Comparison of ENCODE assay signal across 17 mouse cellular contexts in genomic region chr5:102803675-102804074, GRCm38 (mm10).
DNase-seq lines count a peak whose midpoint lies in the region; ATAC-seq and TF ChIP-seq lines count a peak whose summit lies in the region.
"Had no signal": no experiment of that assay in that cellular context is flagged by ENCODE, and none has a peak within 500 bp of the region (broad histone marks: within the 10 kb centered on the region; RNA-seq: fewer than 3 reads in every experiment).

No protein-coding gene starts in this region.

- no peak overlapping the region for H3K4me2 ChIP-seq in kidney, embryonic 14.5 days (replicated peaks; ENCODE audit: low read depth, low read length)
- no peak overlapping the region for H3K4me2 ChIP-seq in lung, postnatal 0 days (replicated peaks; ENCODE audit: low read depth, low read length)
- H3K4me2 ChIP-seq: embryonic facial prominence, embryonic 12.5 days; heart, embryonic 13.5 days; hindbrain, embryonic 15.5 days; midbrain, embryonic 15.5 days had no signal

- intact Hi-C loops in left cerebral cortex, postnatal 25 days (cut with DNase I): no loop called here

- 61% methylated on average over 4 of the region's 4 CpGs for WGBS in heart, embryonic 10.5 days
- 23% methylated on average over 4 of the region's 4 CpGs for WGBS in kidney, embryonic 14.5 days
- 39% methylated on average over 4 of the region's 4 CpGs for WGBS in lung, postnatal 0 days

- H3K4me3 ChIP-seq in heart, embryonic 10.5 days: no peak overlapping the region
- H3K4me3 ChIP-seq in kidney, embryonic 14.5 days (ENCODE audit: low read length): no peak overlapping the region
- H3K4me3 ChIP-seq in lung, postnatal 0 days (ENCODE audit: low read depth, low read length): no peak overlapping the region
- H3K4me3 ChIP-seq: embryonic facial prominence, embryonic 12.5 days; forebrain, embryonic 10.5 days; heart, embryonic 13.5 days; hindbrain, embryonic 15.5 days; midbrain, embryonic 15.5 days had no signal

- no peak overlapping the region for H3K9ac ChIP-seq in kidney, embryonic 14.5 days (ENCODE audit: low read depth, low read length)
- no peak overlapping the region for H3K9ac ChIP-seq in lung, postnatal 0 days (replicated peaks; ENCODE audit: low read depth)
- H3K9ac ChIP-seq: embryonic facial prominence, embryonic 12.5 days; heart, embryonic 13.5 days; hindbrain, embryonic 15.5 days; midbrain, embryonic 15.5 days had no signal

- peak; percentile 90 for ATAC-seq in kidney, embryonic 14.5 days (ENCODE audit: low FRiP score, low TSS enrichment)
- ATAC-seq in lung, postnatal 0 days: peak; percentile 67
- ATAC-seq: midbrain, embryonic 15.5 days had no signal

- no peaks in the 10 kb centered on the region for H3K4me1 ChIP-seq in heart, embryonic 10.5 days
- 0 out of 2 replicates have a peak, but pooled peaks cover 3% of the 10 kb centered on the region for H3K4me1 ChIP-seq in kidney, embryonic 14.5 days (ENCODE audit: control insufficient read depth, insufficient read depth, low read length)
- no peaks in the 10 kb centered on the region for H3K4me1 ChIP-seq in lung, postnatal 0 days (ENCODE audit: insufficient read depth, low read depth, low read length)
- H3K4me1 ChIP-seq: embryonic facial prominence, embryonic 12.5 days; hindbrain, embryonic 15.5 days; midbrain, embryonic 15.5 days had no signal

- H3K27me3 ChIP-seq in heart, embryonic 10.5 days (ENCODE audit: insufficient read depth, poor library complexity, severe bottlenecking): no peaks in the 10 kb centered on the region
- H3K27me3 ChIP-seq in kidney, embryonic 14.5 days (ENCODE audit: control insufficient read depth, insufficient read depth, low read length): no peaks in the 10 kb centered on the region
- no peaks in the 10 kb centered on the region for H3K27me3 ChIP-seq in lung, postnatal 0 days (replicated peaks; ENCODE audit: insufficient read depth, low read length)
- H3K27me3 ChIP-seq: embryonic facial prominence, embryonic 12.5 days; heart, embryonic 13.5 days; hindbrain, embryonic 15.5 days; midbrain, embryonic 15.5 days had no signal

- TF ChIP-seq CTCF in lung, postnatal 0 days (IDR thresholded peaks at IDR 0.05): no peak

- H3K36me3 ChIP-seq in heart, embryonic 10.5 days: no peaks in the 10 kb centered on the region
- H3K36me3 ChIP-seq in kidney, embryonic 14.5 days (ENCODE audit: control insufficient read depth, insufficient read depth, low read length): no peaks in the 10 kb centered on the region
- no peaks in the 10 kb centered on the region for H3K36me3 ChIP-seq in lung, postnatal 0 days (ENCODE audit: insufficient read depth, low read length)
- H3K36me3 ChIP-seq: embryonic facial prominence, embryonic 12.5 days; forebrain, embryonic 10.5 days; heart, embryonic 13.5 days; hindbrain, embryonic 15.5 days; midbrain, embryonic 15.5 days had no signal

- DNase-seq in heart, adult 8-10 months (ENCODE audit: low spot score): peak; percentile 23
- no peak for DNase-seq in heart, embryonic 10.5 days (ENCODE audit: low spot score)
- peak; percentile 29 for DNase-seq in adipocyte (ENCODE audit: low spot score)
- peak; percentile 56 for DNase-seq in lung, postnatal 0 days (ENCODE audit: low spot score)
- DNase-seq in urinary bladder, postnatal 10 days (ENCODE audit: low spot score): no peak
- no peak for DNase-seq in adrenal gland, adult 8-10 months
- DNase-seq in left cerebral cortex, postnatal 25 days (ENCODE audit: low spot score in 2 of 2): no peak
- DNase-seq: adrenal gland, postnatal 14 days; B cell, adult 2 months; cerebellum, adult 9-11 months; liver had no signal

- H3K27ac ChIP-seq in heart, embryonic 10.5 days: no peak overlapping the region
- H3K27ac ChIP-seq in kidney, embryonic 14.5 days (ENCODE audit: low read depth, low read length): no peak overlapping the region
- H3K27ac ChIP-seq in lung, postnatal 0 days (ENCODE audit: low read length): no peak overlapping the region
- H3K27ac ChIP-seq: embryonic facial prominence, embryonic 12.5 days; forebrain, embryonic 10.5 days; heart, embryonic 13.5 days; hindbrain, embryonic 15.5 days; midbrain, embryonic 15.5 days had no signal

- no peaks in the 10 kb centered on the region for H3K9me3 ChIP-seq in heart, embryonic 10.5 days
- H3K9me3 ChIP-seq in kidney, embryonic 14.5 days (ENCODE audit: control insufficient read depth, low read length): no peaks in the 10 kb centered on the region
- H3K9me3 ChIP-seq in lung, postnatal 0 days (ENCODE audit: low read length): no peaks in the 10 kb centered on the region
- H3K9me3 ChIP-seq: embryonic facial prominence, embryonic 12.5 days; forebrain, embryonic 10.5 days; heart, embryonic 13.5 days; hindbrain, embryonic 15.5 days; midbrain, embryonic 15.5 days had no signal

- TF ChIP-seq EP300 in lung, postnatal 0 days (IDR thresholded peaks at IDR 0.05): no peak

Comparison
In these comparisons a context has a peak if more than half of its experiments do, and no peak if none do; other contexts are left out.
1. DNase-seq: peak in heart, adult 8-10 months (single experiment), adipocyte (single experiment) and lung, postnatal 0 days (single experiment); none in heart, embryonic 10.5 days (single experiment), urinary bladder, postnatal 10 days (single experiment), adrenal gland, adult 8-10 months (single experiment) and left cerebral cortex, postnatal 25 days (0 of 2).